Comparison of ENCODE assay signal across 7 mouse cellular contexts in the genomic region with DNA sequence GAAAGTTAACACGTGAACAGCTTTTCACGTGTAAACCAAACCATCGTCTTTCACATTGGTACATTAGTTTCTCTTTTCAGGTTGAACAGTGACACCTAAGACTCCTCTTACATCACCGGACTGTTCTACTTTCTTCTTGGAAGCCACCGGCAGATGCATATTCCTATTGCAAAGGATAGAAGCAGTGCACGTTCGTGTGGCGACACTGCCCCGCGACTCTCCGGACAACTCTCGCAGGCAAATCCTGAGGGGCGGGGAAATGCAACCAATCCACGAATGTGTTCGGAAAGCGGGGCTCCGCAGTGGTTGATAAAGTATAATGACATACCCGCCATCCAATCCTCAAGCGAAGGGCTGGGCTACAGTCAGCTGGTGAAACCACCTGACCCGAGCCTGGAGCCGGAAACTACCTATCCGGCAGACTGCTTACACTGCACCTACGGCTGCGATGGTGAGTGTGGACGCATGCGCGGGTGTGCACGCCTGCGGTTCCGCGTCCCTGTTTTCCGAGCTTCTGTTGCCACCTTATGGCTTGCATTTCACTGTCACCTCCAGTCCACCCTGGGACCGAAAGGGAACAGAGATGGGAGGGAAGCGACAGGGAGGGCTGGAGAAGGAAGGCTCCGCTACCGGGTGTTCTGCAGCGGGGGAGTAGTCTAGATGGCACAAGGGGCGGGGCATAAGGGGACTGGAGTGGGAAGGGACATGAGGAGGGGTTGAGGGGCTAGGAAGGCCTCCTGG. TPM values are rescaled to one million over a fixed set of nuclear protein-coding genes. Genes with fewer than 3 reads are reported as not detected.
DNase-seq lines count a peak whose midpoint lies in the region; ATAC-seq lines count a peak whose summit lies in the region.

Gene Lamtor4 (plus strand): TSS at position 130 of the 741 bp plus-strand sequence.

- H3K4me1 ChIP-seq in embryonic facial prominence, embryonic 12.5 days: 0 out of 2 replicates have a peak, but pooled peaks cover 4% of the 10 kb centered on the region
- no peaks in the 10 kb centered on the region for H3K4me1 ChIP-seq in limb, embryonic 11.5 days (ENCODE audit: control insufficient read depth, insufficient read depth, low read length)
- H3K4me1 ChIP-seq in midbrain, embryonic 14.5 days (ENCODE audit: control insufficient read depth, insufficient read depth, low read length): peaks cover 12% of the 10 kb centered on the region; the same call in 1 of the 2 replicates

- H3K27me3 ChIP-seq in embryonic facial prominence, embryonic 12.5 days: no peaks in the 10 kb centered on the region
- no peaks in the 10 kb centered on the region for H3K27me3 ChIP-seq in limb, embryonic 11.5 days (ENCODE audit: control insufficient read depth, insufficient read depth, low read length)
- no peaks in the 10 kb centered on the region for H3K27me3 ChIP-seq in midbrain, embryonic 14.5 days (ENCODE audit: control insufficient read depth, insufficient read depth, low read length)

- H3K9me3 ChIP-seq in embryonic facial prominence, embryonic 12.5 days: no peaks in the 10 kb centered on the region
- peaks cover 3% of the 10 kb centered on the region; the same call in 1 of the 2 replicates for H3K9me3 ChIP-seq in limb, embryonic 11.5 days (ENCODE audit: control insufficient read depth, low read length)
- no peaks in the 10 kb centered on the region for H3K9me3 ChIP-seq in midbrain, embryonic 14.5 days (ENCODE audit: control insufficient read depth, low read length)

- WGBS in embryonic facial prominence, embryonic 12.5 days: under 1% methylated on average over 38 of the region's 38 CpGs
- under 1% methylated on average over 38 of the region's 38 CpGs for WGBS in limb, embryonic 11.5 days
- under 1% methylated on average over 38 of the region's 38 CpGs for WGBS in midbrain, embryonic 14.5 days

- peak within 1 kb of the TSS; percentile 68 for H3K4me3 ChIP-seq in embryonic facial prominence, embryonic 12.5 days
- H3K4me3 ChIP-seq in limb, embryonic 11.5 days (ENCODE audit: low read depth, low read length): peak within 1 kb of the TSS; percentile 55
- H3K4me3 ChIP-seq in midbrain, embryonic 14.5 days (replicated peaks; ENCODE audit: low read depth, low read length): peak within 1 kb of the TSS; percentile 64

- H3K9ac ChIP-seq in embryonic facial prominence, embryonic 12.5 days: peak within 1 kb of the TSS; percentile 61
- H3K9ac ChIP-seq in limb, embryonic 11.5 days (ENCODE audit: low read length): peak within 1 kb of the TSS; percentile 64
- H3K9ac ChIP-seq in midbrain, embryonic 14.5 days (replicated peaks; ENCODE audit: low read length): peak within 1 kb of the TSS; percentile 72

- ATAC-seq in embryonic facial prominence, embryonic 12.5 days (ENCODE audit: insufficient number of reproducible peaks, insufficient read depth, low FRiP score, low TSS enrichment): peak; percentile 99
- ATAC-seq in limb, embryonic 11.5 days (ENCODE audit: insufficient number of reproducible peaks, low FRiP score, low TSS enrichment, low read depth): peak; percentile 99
- peak; percentile 99 for ATAC-seq in midbrain, embryonic 14.5 days (ENCODE audit: low FRiP score, low TSS enrichment)

- H3K4me2 ChIP-seq in embryonic facial prominence, embryonic 12.5 days (replicated peaks): peak within 1 kb of the TSS; percentile 61
- H3K4me2 ChIP-seq in limb, embryonic 11.5 days (ENCODE audit: low read depth, severe bottlenecking): peak within 1 kb of the TSS; percentile 62
- peak within 1 kb of the TSS; percentile 86 for H3K4me2 ChIP-seq in midbrain, embryonic 14.5 days (ENCODE audit: low read length)

- peaks cover 22% of the 10 kb centered on the region for H3K36me3 ChIP-seq in embryonic facial prominence, embryonic 12.5 days
- H3K36me3 ChIP-seq in limb, embryonic 11.5 days (ENCODE audit: control insufficient read depth, insufficient read depth, low read length): peaks cover 14% of the 10 kb centered on the region
- H3K36me3 ChIP-seq in midbrain, embryonic 14.5 days (ENCODE audit: control insufficient read depth, insufficient read depth, low read length): peaks cover 31% of the 10 kb centered on the region

- H3K27ac ChIP-seq in embryonic facial prominence, embryonic 12.5 days: peak within 1 kb of the TSS; percentile 41
- H3K27ac ChIP-seq in limb, embryonic 11.5 days (replicated peaks; ENCODE audit: low read depth, low read length): 0 out of 2 replicates have a peak within 1 kb of the TSS, but pooled peaks have one; percentile 26
- H3K27ac ChIP-seq in midbrain, embryonic 14.5 days (replicated peaks; ENCODE audit: low read depth, low read length): peak within 1 kb of the TSS; percentile 87

- peak; percentile 90 for DNase-seq in adrenal gland, postnatal 25 days
- DNase-seq in heart, adult 11 months: peak; percentile 100
- DNase-seq in kidney, adult 18-20 months: peak; percentile 92
- DNase-seq in limb, embryonic 11.5 days (ENCODE audit: low spot score): peak; percentile 91
- DNase-seq in midbrain, embryonic 14.5 days: peak; percentile 97
- peak; percentile 79 to 89 for DNase-seq in spleen, adult 18-20 months

RNA-seq across cellular contexts. Expression of gene Lamtor4, which starts in this region (rescaled TPM):
- 79.7 and 96.6 TPM in 2 replicates for total RNA-seq in adrenal gland, postnatal 25 days (2021)
- 50.9 and 57.0 TPM in 2 replicates for polyA plus RNA-seq in embryonic facial prominence, embryonic 12.5 days (2016; fragmentation: Nextera tagmentation; extraction: Ambion mirVana)
- polyA plus RNA-seq in limb, embryonic 11.5 days (2014; fragmentation: Nextera tagmentation; extraction: Ambion mirVana): 33.0 and 36.3 TPM in 2 replicates
- polyA plus RNA-seq in midbrain, embryonic 14.5 days (2014; fragmentation: Nextera tagmentation; extraction: Ambion mirVana): 71.5 and 90.0 TPM in 2 replicates

Comparison
In these comparisons a context has a peak if more than half of its experiments do, and no peak if none do; other contexts are left out.
1. Peak in every context shown above with its lines: DNase-seq, ATAC-seq, H3K4me3 ChIP-seq and H3K27ac ChIP-seq.
2. H3K27ac ChIP-seq: peak in every context shown above with its lines; median percentile 87 in midbrain, embryonic 14.5 days; 41 in embryonic facial prominence, embryonic 12.5 days; 26 in limb, embryonic 11.5 days.